Mouse (Mus musculus) MEL (cell line): ENCODE measurements at regions not wholly inside any gene's neighbourhood (a gene's known extent, or its start where the extent isn't known, plus 50 kb on each side); places are given as distances from the start of the nearest gene placed in this dataset.

Experiments
- DNase-seq: peaks from one replicate; pipeline ENCODE4 v3.0.0; 2011; ENCODE audit warnings: low read depth, low spot score
- H3K27ac ChIP-seq: 2 replicates; pipeline ENCODE4 v1.5.1; 2012; ENCODE audit warnings: low read depth, mild to moderate bottlenecking, control low read depth, low read length, moderate library complexity; ENCODE audit not compliant: control insufficient read depth
- H3K27me3 ChIP-seq, 2 experiments: fragments of 150-350 bp in 1 of 2; sonication (generic) in 1 of 2; 2 replicates each; pipeline ENCODE4 v1.6.1; 2012; ENCODE audit warnings: low read length in 2 of 2, mild to moderate bottlenecking in 2 of 2, improper control_type of control experiment in 1 of 2, moderate library complexity in 1 of 2; ENCODE audit not compliant: insufficient read depth in 2 of 2, control insufficient read depth in 1 of 2
- H3K36me3 ChIP-seq, 2 experiments: 2 replicates each; pipeline ENCODE4 v1.6.1; 2012 to 2014; ENCODE audit warnings: low read length in 2 of 2, improper control_type of control experiment in 1 of 2, inconsistent platforms in 1 of 2, mild to moderate bottlenecking in 1 of 2; ENCODE audit not compliant: insufficient read depth in 2 of 2, control insufficient read depth in 1 of 2
- H3K4me1 ChIP-seq, 2 experiments: fragments of 150-350 bp in 1 of 2; sonication (generic) in 1 of 2; 2 replicates each; pipeline ENCODE4 v1.6.1; 2012; ENCODE audit warnings: low read length in 2 of 2, improper control_type of control experiment in 1 of 2, mild to moderate bottlenecking in 1 of 2; ENCODE audit not compliant: insufficient read depth in 2 of 2, control insufficient read depth in 1 of 2
- H3K4me3 ChIP-seq, 2 experiments: fragments of 150-350 bp in 1 of 2; sonication (generic) in 1 of 2; 2 replicates each; pipeline ENCODE4 v1.5.1; 2012; ENCODE audit warnings: low read depth in 2 of 2, low read length in 2 of 2, mild to moderate bottlenecking in 2 of 2, moderate library complexity in 2 of 2, control low read depth in 1 of 2, improper control_type of control experiment in 1 of 2; ENCODE audit not compliant: control insufficient read depth in 1 of 2, insufficient read depth in 1 of 2
- H3K79me2 ChIP-seq: 2 replicates; pipeline ENCODE4 v1.6.1; 2012; ENCODE audit warnings: mild to moderate bottlenecking, low read length, moderate library complexity; ENCODE audit not compliant: control insufficient read depth, poor library complexity, insufficient read depth
- H3K9ac ChIP-seq: 2 replicates; pipeline ENCODE4 v1.6.1; 2012; ENCODE audit warnings: low read depth, mild to moderate bottlenecking, control low read depth, low read length, moderate library complexity; ENCODE audit not compliant: control insufficient read depth, poor library complexity, severe bottlenecking
- H3K9me3 ChIP-seq: fragments of 150-350 bp; sonication (generic); replicated peaks from 2 replicates; pipeline ENCODE4 v1.6.1; 2012; ENCODE audit warnings: mild to moderate bottlenecking, low read length, improper control_type of control experiment, moderate library complexity; ENCODE audit not compliant: insufficient read depth
- BHLHE40 ChIP-seq: IDR thresholded peaks from 2 replicates; pipeline ENCODE4 v1.6.1; 2012; ENCODE audit warnings: low read depth, mild to moderate bottlenecking, inconsistent platforms, low read length, improper control_type of control experiment, borderline replicate concordance
- CHD2 ChIP-seq: IDR thresholded peaks from 2 replicates; pipeline ENCODE4 v1.6.1; 2011; ENCODE audit warnings: low read length, improper control_type of control experiment
- E2F4 ChIP-seq: IDR thresholded peaks from 2 replicates; pipeline ENCODE4 v1.6.1; 2011; ENCODE audit warnings: low read depth, low read length, improper control_type of control experiment, borderline replicate concordance
- ELF1 ChIP-seq: IDR thresholded peaks from 2 replicates; pipeline ENCODE4 v1.6.1; 2014; ENCODE audit warnings: low read depth, mild to moderate bottlenecking, inconsistent platforms, low read length, improper control_type of control experiment, moderate library complexity
- EP300 ChIP-seq, 2 experiments: IDR thresholded peaks; 2 replicates each; pipeline ENCODE4 v1.6.1; 2011; ENCODE audit warnings: improper control_type of control experiment in 2 of 2, low read length in 2 of 2, low read depth in 1 of 2, mild to moderate bottlenecking in 1 of 2
- ETS1 ChIP-seq: IDR thresholded peaks from 2 replicates; pipeline ENCODE4 v1.6.1; 2012; ENCODE audit warnings: low read depth, mild to moderate bottlenecking, inconsistent platforms, low read length, improper control_type of control experiment, moderate library complexity
- GATA1 ChIP-seq: IDR thresholded peaks from 2 replicates; pipeline ENCODE4 v1.6.1; 2011; ENCODE audit warnings: low read depth, low read length, improper control_type of control experiment
- JUND ChIP-seq: IDR thresholded peaks from 2 replicates; pipeline ENCODE4 v1.6.1; 2011; ENCODE audit warnings: low read depth, mild to moderate bottlenecking, improper control_type of control experiment, low read length
- KAT2A ChIP-seq: conservative IDR thresholded peaks from 2 replicates; pipeline ENCODE4 v1.6.1; 2012; ENCODE audit warnings: low read depth, low read length, improper control_type of control experiment, inconsistent platforms
- MAX ChIP-seq: IDR thresholded peaks from 2 replicates; pipeline ENCODE4 v1.6.1; 2011; ENCODE audit warnings: low read length, improper control_type of control experiment
- MAZ ChIP-seq: IDR thresholded peaks from 2 replicates; pipeline ENCODE4 v1.6.1; 2012; ENCODE audit warnings: low read depth, mild to moderate bottlenecking, inconsistent platforms, low read length, improper control_type of control experiment
- MXI1 ChIP-seq: IDR thresholded peaks from 2 replicates; pipeline ENCODE4 v1.6.1; 2011; ENCODE audit warnings: mild to moderate bottlenecking, low read depth, low read length, improper control_type of control experiment
- MYB ChIP-seq: IDR thresholded peaks from 2 replicates; pipeline ENCODE4 v1.6.1; 2011; ENCODE audit warnings: mild to moderate bottlenecking, low read depth, low read length, improper control_type of control experiment
- NELFE ChIP-seq: IDR thresholded peaks from 2 replicates; pipeline ENCODE4 v1.6.1; 2011; ENCODE audit warnings: low read depth, low read length, improper control_type of control experiment
- NRF1 ChIP-seq: IDR thresholded peaks from 2 replicates; pipeline ENCODE4 v1.6.1; 2014; ENCODE audit warnings: low read depth, mild to moderate bottlenecking, inconsistent platforms, low read length, improper control_type of control experiment, moderate library complexity; ENCODE audit not compliant: poor library complexity, insufficient read depth, severe bottlenecking
- POLR2AphosphoS2 ChIP-seq: IDR thresholded peaks from 2 replicates; pipeline ENCODE4 v1.6.1; 2011; ENCODE audit warnings: low read length, improper control_type of control experiment
- POLR2AphosphoS5 ChIP-seq: IDR thresholded peaks from 2 replicates; pipeline ENCODE4 v1.6.1; 2012; ENCODE audit warnings: low read depth, borderline replicate concordance, mild to moderate bottlenecking, inconsistent platforms, low read length, moderate library complexity, mixed read lengths
- RAD21 ChIP-seq: IDR thresholded peaks from 2 replicates; pipeline ENCODE4 v1.6.1; 2011; ENCODE audit warnings: mild to moderate bottlenecking, low read depth, low read length, improper control_type of control experiment
- SMC3 ChIP-seq: IDR thresholded peaks from 2 replicates; pipeline ENCODE4 v1.6.1; 2011; ENCODE audit warnings: low read depth, low read length, improper control_type of control experiment
- TBP ChIP-seq: IDR thresholded peaks from 2 replicates; pipeline ENCODE4 v1.8.0; 2011; ENCODE audit warnings: low read depth, low read length, improper control_type of control experiment
- TCF12 ChIP-seq: IDR thresholded peaks from 2 replicates; pipeline ENCODE4 v1.6.1; 2014; ENCODE audit warnings: low read depth, mild to moderate bottlenecking, inconsistent platforms, low read length, improper control_type of control experiment, moderate library complexity
- USF1 ChIP-seq: IDR thresholded peaks from 2 replicates; pipeline ENCODE4 v1.6.1; 2014; ENCODE audit warnings: low read depth, mild to moderate bottlenecking, inconsistent platforms, low read length, improper control_type of control experiment, moderate library complexity
- USF2 ChIP-seq, 2 experiments: IDR thresholded peaks; 2 replicates each; pipeline ENCODE4 v1.6.1; 2011 to 2012; ENCODE audit warnings: improper control_type of control experiment in 2 of 2, low read length in 2 of 2, borderline replicate concordance in 1 of 2, inconsistent platforms in 1 of 2, low read depth in 1 of 2, mild to moderate bottlenecking in 1 of 2; ENCODE audit not compliant: insufficient read depth in 1 of 2
- ZC3H11A ChIP-seq: IDR thresholded peaks from 2 replicates; pipeline ENCODE4 v1.6.1; 2012; ENCODE audit warnings: low read depth, mild to moderate bottlenecking, inconsistent platforms, low read length, improper control_type of control experiment
- ZNF384 ChIP-seq: IDR thresholded peaks from 2 replicates; pipeline ENCODE4 v1.6.1; 2012; ENCODE audit warnings: low read depth, mild to moderate bottlenecking, inconsistent platforms, low read length, improper control_type of control experiment

DNA sequence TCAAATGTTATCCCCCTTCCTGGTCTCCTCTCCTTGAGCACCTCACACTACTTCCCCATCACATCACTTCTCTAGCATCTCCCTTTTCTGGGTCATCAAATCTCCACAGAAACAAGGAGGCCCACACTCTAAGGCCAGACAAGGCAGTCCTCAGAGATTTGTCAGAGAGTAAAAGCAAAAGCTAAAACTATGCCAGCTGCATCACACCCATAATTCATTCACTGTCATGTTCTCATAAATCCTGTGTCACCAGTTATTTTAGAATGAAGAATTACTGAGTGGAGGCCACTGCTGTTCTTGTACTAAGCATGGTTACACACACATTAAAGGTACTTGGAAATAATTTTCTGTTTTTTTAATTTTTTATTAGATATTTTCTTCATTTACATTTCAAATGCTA is 3613.1 kb upstream of the Gm7489 start:
- no peak for DNase-seq
- H3K9ac ChIP-seq, result no peak overlapping the region
- no peak for TF ChIP-seq POLR2AphosphoS2
- TF ChIP-seq MAZ, result no peak
- no peak for TF ChIP-seq SMC3
- no peak for TF ChIP-seq ELF1
- TF ChIP-seq TCF12, result no peak
- TF ChIP-seq GATA1, result no peak
- TF ChIP-seq USF2 (IDR thresholded peaks at IDR 0.05; ENCODE audit: borderline replicate concordance in 1 of 2, insufficient read depth in 1 of 2, low read depth in 1 of 2, low read length in 2 of 2), result no peak
- TF ChIP-seq POLR2AphosphoS5, result no peak
- no peak for TF ChIP-seq NRF1
- no peak for TF ChIP-seq ZNF384
- TF ChIP-seq ZC3H11A, result no peak
- TF ChIP-seq CHD2, result no peak
- TF ChIP-seq KAT2A, result no peak
- TF ChIP-seq EP300 (IDR thresholded peaks at IDR 0.05; ENCODE audit: low read depth in 1 of 2, low read length in 2 of 2), result no peak
- no peak for TF ChIP-seq ETS1
- TF ChIP-seq RAD21, result no peak
- no peaks in the 10 kb centered on the region for H3K36me3 ChIP-seq
- H3K27ac ChIP-seq, result no peak overlapping the region
- no peaks in the 10 kb centered on the region; a peak in 1 of 4 replicates for H3K27me3 ChIP-seq
- no peaks in the 10 kb centered on the region for H3K4me1 ChIP-seq
- H3K4me3 ChIP-seq, result no peak overlapping the region
- no peaks in the 10 kb centered on the region for H3K79me2 ChIP-seq
- H3K9me3 ChIP-seq, result no peaks in the 10 kb centered on the region

DNA sequence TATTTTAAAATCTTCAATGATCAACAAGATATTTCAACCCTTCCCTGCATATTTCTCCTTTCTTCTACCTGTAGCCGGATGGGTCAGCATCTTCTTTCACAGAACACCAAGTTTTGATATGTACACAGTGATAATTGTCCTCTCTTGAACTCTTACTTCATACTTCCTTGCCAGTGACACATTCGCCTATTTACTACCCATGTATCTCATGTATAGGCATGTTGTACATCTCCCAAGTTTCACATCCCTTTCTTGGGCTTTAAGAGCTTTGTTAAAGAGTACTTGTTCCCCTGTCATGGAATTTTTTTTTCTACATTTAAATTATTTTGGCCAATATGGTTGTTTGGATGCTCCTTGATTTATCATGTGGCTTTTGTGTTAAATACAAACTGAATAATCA is 3602.1 kb upstream of the Gm7489 start:
- no peaks in the 10 kb centered on the region for H3K36me3 ChIP-seq
- no peak overlapping the region for H3K27ac ChIP-seq
- TF ChIP-seq TCF12 (no peak), EP300 (IDR thresholded peaks at IDR 0.05; ENCODE audit: low read depth in 1 of 2, low read length in 2 of 2) (no peak), TBP (no peak), MXI1 (no peak), ETS1 (no peak), MAZ (no peak), USF1 (no peak), NELFE (no peak), E2F4 (no peak), ELF1 (no peak), NRF1 (no peak), MYB (no peak), MAX (no peak), BHLHE40 (no peak), JUND (no peak), ZC3H11A (no peak)
- no peaks in the 10 kb centered on the region for H3K4me1 ChIP-seq
- no peaks in the 10 kb centered on the region for H3K9me3 ChIP-seq
- no peak overlapping the region for H3K9ac ChIP-seq
- no peaks in the 10 kb centered on the region for H3K27me3 ChIP-seq
- no peak for DNase-seq
- no peaks in the 10 kb centered on the region for H3K79me2 ChIP-seq
- H3K4me3 ChIP-seq, result no peak overlapping the region
